ENCODE assay signal across 34 mouse cellular contexts in the genomic region with DNA sequence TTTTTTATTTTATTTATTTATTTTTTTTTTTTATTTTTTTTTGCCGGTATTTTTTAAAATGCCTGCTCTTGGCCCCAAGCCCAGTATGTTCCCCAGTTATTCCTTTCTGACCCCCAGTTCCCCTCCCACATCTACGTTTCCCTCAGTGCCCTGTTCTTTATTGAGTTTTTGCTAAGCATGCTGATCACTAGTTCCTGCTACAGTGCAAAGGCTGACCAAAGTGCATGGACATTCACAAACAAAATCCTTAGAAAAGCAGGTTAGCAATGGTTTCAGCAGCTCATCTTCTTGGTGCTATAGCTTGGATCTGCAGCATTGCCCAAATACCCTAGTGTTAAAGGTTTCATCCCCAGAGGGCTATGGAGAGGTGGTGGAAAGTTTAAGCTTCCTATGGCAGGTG. TPM values are rescaled to one million over a fixed set of nuclear protein-coding genes. Genes with fewer than 3 reads are reported as not detected.
DNase-seq lines count a peak whose midpoint lies in the region; ATAC-seq and TF ChIP-seq lines count a peak whose summit lies in the region.
"Had no signal": no experiment of that assay in that cellular context is flagged by ENCODE, and none has a peak within 500 bp of the region (broad histone marks: within the 10 kb centered on the region; RNA-seq: fewer than 3 reads in every experiment).

No protein-coding gene starts in this region.

- H3K9me3 ChIP-seq in intestine, postnatal 0 days (ENCODE audit: control insufficient read depth) = no peaks in the 10 kb centered on the region
- H3K9me3 ChIP-seq in intestine, embryonic 16.5 days (ENCODE audit: control insufficient read depth, low read length) = no peaks in the 10 kb centered on the region
- H3K9me3 ChIP-seq in liver, postnatal 0 days (ENCODE audit: low read length) = no peaks in the 10 kb centered on the region
- H3K9me3 ChIP-seq in liver, embryonic 12.5 days (replicated peaks) = no peaks in the 10 kb centered on the region
- H3K9me3 ChIP-seq: embryonic facial prominence, embryonic 12.5 days; embryonic facial prominence, embryonic 15.5 days; forebrain, embryonic 13.5 days had no signal

- H3K4me2 ChIP-seq in intestine, postnatal 0 days (replicated peaks; ENCODE audit: low read depth) = no peak overlapping the region
- H3K4me2 ChIP-seq in intestine, embryonic 16.5 days (ENCODE audit: low read depth, low read length) = no peak overlapping the region
- no peak overlapping the region for H3K4me2 ChIP-seq in liver, postnatal 0 days (ENCODE audit: low read depth, low read length)
- H3K4me2 ChIP-seq in liver, embryonic 12.5 days = no peak overlapping the region
- H3K4me2 ChIP-seq: embryonic facial prominence, embryonic 12.5 days; embryonic facial prominence, embryonic 15.5 days; forebrain, embryonic 13.5 days; heart, embryonic 11.5 days; hindbrain, embryonic 14.5 days had no signal

- no peak overlapping the region for H3K9ac ChIP-seq in intestine, postnatal 0 days (ENCODE audit: low read depth, low read length)
- H3K9ac ChIP-seq in intestine, embryonic 16.5 days (ENCODE audit: low read depth, low read length) = no peak overlapping the region
- H3K9ac ChIP-seq in liver, postnatal 0 days (replicated peaks) = no peak overlapping the region
- H3K9ac ChIP-seq in liver, embryonic 12.5 days = no peak overlapping the region
- H3K9ac ChIP-seq: embryonic facial prominence, embryonic 12.5 days; embryonic facial prominence, embryonic 15.5 days; forebrain, embryonic 13.5 days; forebrain, postnatal 0 days; hindbrain, embryonic 14.5 days had no signal

- H3K4me1 ChIP-seq in intestine, postnatal 0 days (replicated peaks; ENCODE audit: control insufficient read depth, insufficient read depth, low read length) = peaks cover 12% of the 10 kb centered on the region
- H3K4me1 ChIP-seq in intestine, embryonic 16.5 days (ENCODE audit: control insufficient read depth, insufficient read depth, low read length) = peaks cover 34% of the 10 kb centered on the region
- H3K4me1 ChIP-seq in liver, postnatal 0 days (ENCODE audit: insufficient read depth) = peaks cover 17% of the 10 kb centered on the region; the same call in 1 of the 2 replicates
- H3K4me1 ChIP-seq in liver, embryonic 12.5 days = peaks cover 5% of the 10 kb centered on the region

- H3K27me3 ChIP-seq in intestine, postnatal 0 days (replicated peaks; ENCODE audit: control insufficient read depth, insufficient read depth, low read length) = no peaks in the 10 kb centered on the region
- H3K27me3 ChIP-seq in intestine, embryonic 16.5 days (replicated peaks; ENCODE audit: control insufficient read depth, insufficient read depth, low read length) = no peaks in the 10 kb centered on the region
- no peaks in the 10 kb centered on the region for H3K27me3 ChIP-seq in liver, postnatal 0 days (ENCODE audit: insufficient read depth, low read length)
- 0 out of 2 replicates have a peak, but pooled peaks cover 3% of the 10 kb centered on the region for H3K27me3 ChIP-seq in liver, embryonic 12.5 days (replicated peaks)
- H3K27me3 ChIP-seq: embryonic facial prominence, embryonic 12.5 days; embryonic facial prominence, embryonic 15.5 days; forebrain, embryonic 13.5 days had no signal

- H3K27ac ChIP-seq in intestine, postnatal 0 days (ENCODE audit: low read depth, low read length) = 0 out of 2 replicates have a peak overlapping the region, but pooled peaks have one; percentile 3
- no peak overlapping the region for H3K27ac ChIP-seq in intestine, embryonic 16.5 days (ENCODE audit: low read length)
- H3K27ac ChIP-seq in liver, postnatal 0 days (ENCODE audit: low read depth) = 0 out of 2 replicates have a peak overlapping the region, but pooled peaks have one; percentile 53
- H3K27ac ChIP-seq in liver, embryonic 12.5 days = no peak overlapping the region
- H3K27ac ChIP-seq: embryonic facial prominence, embryonic 12.5 days; embryonic facial prominence, embryonic 15.5 days; forebrain, embryonic 13.5 days; gastrocnemius, adult 2 months; hindbrain, embryonic 14.5 days; hindbrain, postnatal 0 days had no signal

- peak; percentile 58 for DNase-seq in kidney, adult 9 months
- DNase-seq in kidney, adult 11 months = no peak
- DNase-seq in liver, postnatal 0 days = no peak
- DNase-seq: adrenal gland, adult 2 months; adrenal gland, postnatal 14 days; cerebellum, adult 11 months; cerebellum, adult 2 months; cerebellum, adult 9-11 months; cerebellum, postnatal 25 days; forebrain, postnatal 0 days; gastrocnemius, adult 2 months; gastrocnemius, postnatal 14 days; heart, adult 11 months had no signal

- no peaks in the 10 kb centered on the region for H3K36me3 ChIP-seq in intestine, postnatal 0 days (ENCODE audit: control insufficient read depth, insufficient read depth)
- H3K36me3 ChIP-seq in intestine, embryonic 16.5 days (ENCODE audit: control insufficient read depth, insufficient read depth, low read length) = no peaks in the 10 kb centered on the region
- no peaks in the 10 kb centered on the region for H3K36me3 ChIP-seq in liver, postnatal 0 days (replicated peaks; ENCODE audit: insufficient read depth, low read length)
- H3K36me3 ChIP-seq in liver, embryonic 12.5 days = no peaks in the 10 kb centered on the region
- H3K36me3 ChIP-seq: embryonic facial prominence, embryonic 12.5 days; embryonic facial prominence, embryonic 15.5 days had no signal

- no peak for TF ChIP-seq EP300 in liver, postnatal 0 days (IDR thresholded peaks at IDR 0.05; ENCODE audit: low read depth)

- no peak for TF ChIP-seq CTCF in intestine, postnatal 0 days (IDR thresholded peaks at IDR 0.05; ENCODE audit: low read depth)
- TF ChIP-seq CTCF in liver, postnatal 0 days (IDR thresholded peaks at IDR 0.05; ENCODE audit: low read depth) = no peak

- 31% methylated on average over 2 of the region's 2 CpGs for WGBS in intestine, postnatal 0 days
- WGBS in intestine, embryonic 16.5 days = 41% methylated on average over 2 of the region's 2 CpGs
- WGBS in liver, postnatal 0 days (ENCODE audit: insufficient replicate concordance) = 40% methylated on average over 2 of the region's 2 CpGs
- WGBS in liver, embryonic 12.5 days (ENCODE audit: insufficient replicate concordance) = 58% methylated on average over 2 of the region's 2 CpGs

- H3K4me3 ChIP-seq in intestine, postnatal 0 days (ENCODE audit: low read depth, low read length) = no peak overlapping the region
- no peak overlapping the region for H3K4me3 ChIP-seq in intestine, embryonic 16.5 days (ENCODE audit: low read length)
- H3K4me3 ChIP-seq in liver, postnatal 0 days (ENCODE audit: low read depth, low read length) = no peak overlapping the region
- H3K4me3 ChIP-seq in liver, embryonic 12.5 days = no peak overlapping the region
- H3K4me3 ChIP-seq: embryonic facial prominence, embryonic 12.5 days; embryonic facial prominence, embryonic 15.5 days; forebrain, embryonic 13.5 days; gastrocnemius, adult 2 months had no signal

- no peak for ATAC-seq in intestine, postnatal 0 days
- ATAC-seq in intestine, embryonic 16.5 days = no peak
- no peak for ATAC-seq in liver, postnatal 0 days
- ATAC-seq in liver, embryonic 12.5 days = no peak
- no peak for ATAC-seq in erythroid progenitor cell, adult 5-6 weeks (replicated peaks; ENCODE audit: low FRiP score, poor library complexity, severe bottlenecking)
- ATAC-seq: CD4-positive, CD25-positive, alpha-beta regulatory T cell, adult 4 months; forebrain, embryonic 13.5 days; forebrain, postnatal 0 days had no signal

RNA-seq across cellular contexts. Expression of gene Kcnk16, which starts 42.0 kb away (rescaled TPM):
- 0.68 and 1.1 TPM in 2 replicates for polyA plus RNA-seq in intestine, postnatal 0 days (2015; fragmentation: Nextera tagmentation; extraction: Ambion mirVana)
- polyA plus RNA-seq in intestine, embryonic 16.5 days (2015; fragmentation: Nextera tagmentation; extraction: Ambion mirVana) = 5.6 and 5.7 TPM in 2 replicates
- 1.4 and 2.0 TPM in 2 replicates for polyA plus RNA-seq in liver, postnatal 0 days (2015; fragmentation: Nextera tagmentation; extraction: Ambion mirVana)
- polyA plus RNA-seq in liver, embryonic 12.5 days (2016; fragmentation: Nextera tagmentation; extraction: Ambion mirVana) = 1.4 and 1.7 TPM in 2 replicates
- not detected in 2 replicates for total RNA-seq in erythroid progenitor cell, adult 5-6 weeks (2015; ENCODE audit: low replicate concordance)
- not detected in 2 replicates for total RNA-seq in erythroid progenitor cell, adult 5-6 weeks (2017; ENCODE audit: low replicate concordance)
- total RNA-seq: adrenal gland, adult 2 months; adrenal gland, postnatal 14 days; common myeloid progenitor, adult 5-6 weeks; forebrain, postnatal 0 days; gastrocnemius, adult 2 months; gastrocnemius, postnatal 14 days; gastrocnemius, postnatal 4 days; heart, adult 8-10 months; heart, postnatal 25 days; hematopoietic stem cell, adult 5-6 weeks; hindbrain, postnatal 0 days; MEL had no signal
- polyA plus RNA-seq: adrenal gland, adult 2 months; C2C12; CD4-positive, CD25-positive, alpha-beta regulatory T cell, adult 4 months; cerebellum, adult 2 months; embryonic facial prominence, embryonic 12.5 days; forebrain, embryonic 13.5 days; forebrain, postnatal 0 days; frontal cortex, adult 2 months; heart, embryonic 11.5 days; heart, embryonic 14.5 days; heart, postnatal 0 days; hindbrain, embryonic 14.5 days; hindbrain, postnatal 0 days had no signal

RNA-seq across cellular contexts. Expression of gene Kcnk5, which starts 45.4 kb away (rescaled TPM):
- 10.0 and 10.9 TPM in 2 replicates for polyA plus RNA-seq in intestine, postnatal 0 days (2015; fragmentation: Nextera tagmentation; extraction: Ambion mirVana)
- polyA plus RNA-seq in intestine, embryonic 16.5 days (2015; fragmentation: Nextera tagmentation; extraction: Ambion mirVana) = 10.7 and 10.9 TPM in 2 replicates
- 4.5 and 5.1 TPM in 2 replicates for polyA plus RNA-seq in liver, postnatal 0 days (2015; fragmentation: Nextera tagmentation; extraction: Ambion mirVana)
- polyA plus RNA-seq in liver, embryonic 12.5 days (2016; fragmentation: Nextera tagmentation; extraction: Ambion mirVana) = 8.6 and 8.9 TPM in 2 replicates
- 2.2 and 3.4 TPM in 2 replicates for total RNA-seq in erythroid progenitor cell, adult 5-6 weeks (2015; ENCODE audit: low replicate concordance)
- 2.4 and 3.6 TPM in 2 replicates for total RNA-seq in erythroid progenitor cell, adult 5-6 weeks (2017; ENCODE audit: low replicate concordance)

Comparison
In these comparisons a context has a peak if more than half of its experiments do, and no peak if none do; other contexts are left out.
1. H3K27ac ChIP-seq: peak in intestine, postnatal 0 days (single experiment) and liver, postnatal 0 days (single experiment); none in intestine, embryonic 16.5 days (single experiment) and liver, embryonic 12.5 days (single experiment).